Mouse (Mus musculus) midbrain, embryonic 11.5 days (tissue): ENCODE measurements around the gene Agap1. TPM values are rescaled to one million over a fixed set of nuclear protein-coding genes. Genes with fewer than 3 reads are reported as not detected.
A peak's percentile ranks its signal among the peaks of the same experiment; 100 is the strongest.

ENCODE experiments used
- ATAC-seq: fragments of 200-750 bp; cut with Nextera tagmentation; 2 replicates; pipeline ENCODE4 v1.8.0; 2017; ENCODE audit warnings: moderate TSS enrichment, moderate library complexity; ENCODE audit not compliant: low FRiP score
- DNase-seq: peaks from one replicate; pipeline ENCODE4 v3.0.0; 2015; ENCODE audit warnings: low spot score; ENCODE audit errors: missing footprints
- H3K27ac ChIP-seq: fragments of 300-500 bp; sonication (generic); 2 replicates; pipeline ENCODE4 v1.5.1; 2014; ENCODE audit warnings: low read depth, low read length
- H3K27me3 ChIP-seq: fragments of 300-500 bp; sonication (generic); 2 replicates; pipeline ENCODE4 v1.6.1; 2014; ENCODE audit warnings: mild to moderate bottlenecking, low read length, moderate library complexity, mixed read lengths; ENCODE audit not compliant: control insufficient read depth, insufficient read depth
- H3K36me3 ChIP-seq: fragments of 300-500 bp; sonication (generic); 2 replicates; pipeline ENCODE4 v1.6.1; 2014; ENCODE audit warnings: mild to moderate bottlenecking, low read length, moderate library complexity, mixed read lengths; ENCODE audit not compliant: control insufficient read depth, insufficient read depth
- H3K4me1 ChIP-seq: fragments of 300-500 bp; sonication (generic); 2 replicates; pipeline ENCODE4 v1.6.1; 2014; ENCODE audit warnings: low read length; ENCODE audit not compliant: control insufficient read depth, insufficient read depth
- H3K4me2 ChIP-seq: fragments of 300-500 bp; sonication (generic); 2 replicates; pipeline ENCODE4 v1.6.1; 2014; ENCODE audit warnings: mild to moderate bottlenecking, moderate library complexity
- H3K4me3 ChIP-seq: fragments of 300-500 bp; sonication (generic); 2 replicates; pipeline ENCODE4 v1.5.1; 2014; ENCODE audit warnings: low read depth, low read length
- H3K9ac ChIP-seq: fragments of 300-500 bp; sonication (generic); 2 replicates; pipeline ENCODE4 v1.6.1; 2014; ENCODE audit warnings: low read length
- H3K9me3 ChIP-seq: fragments of 300-500 bp; sonication (generic); 2 replicates; pipeline ENCODE4 v1.6.1; 2016; ENCODE audit warnings: low read length; ENCODE audit not compliant: control insufficient read depth
- WGBS: fragments of 180-500 bp; shearing (Covaris S2); extraction: QIAGEN DNeasy Blood & Tissue Kit; methylation state at CpG from one replicate; pipeline ENCODE4 v1.1.7; 2014; 5-methylcytosine and 5-hydroxymethylcytosine counted together
- polyA plus RNA-seq: library from polyadenylated mRNA; unstranded; fragments of >200 nt; fragmentation: Nextera tagmentation; extraction: Ambion mirVana; gene quantifications from 2 replicates; pipeline ENCODE4 v1.2.1, GENCODE M21; 2014

Gene Agap1
- polyA plus RNA-seq, 1 experiment from 2014 or later: 33.6 TPM

GRCm38 (mm10) chr1:89554969-89555856 lies 100.6 kb downstream of the Agap1 start:
- Histone ChIP-seq H3K4me1 (peaks cover 21% of the 10 kb centered on the region), H3K9ac (no peak overlapping the region)
- DNase-seq: no peak

GRCm38 (mm10) chr1:89556006-89556405 lies 101.4 kb downstream of the Agap1 start:
- H3K4me1 ChIP-seq: peaks cover 13% of the 10 kb centered on the region

More at GRCm38 (mm10) chr1:89554969-89555856, 100.6 kb downstream of the Agap1 start:
- Histone ChIP-seq H3K4me2 (no peak overlapping the region), H3K27ac (no peak overlapping the region), H3K9me3 (no peaks in the 10 kb centered on the region), H3K36me3 (no peaks in the 10 kb centered on the region), H3K4me3 (no peak overlapping the region), H3K27me3 (no peaks in the 10 kb centered on the region)
- WGBS: 88% methylated on average over 18 of the region's 18 CpGs
- no peak for ATAC-seq

GRCm38 (mm10) chr1:89557401-89557800 lies 102.8 kb downstream of the Agap1 start:
- Histone ChIP-seq H3K4me3 (no peak overlapping the region), H3K9me3 (no peaks in the 10 kb centered on the region), H3K27ac (no peak overlapping the region), H3K9ac (no peak overlapping the region), H3K27me3 (no peaks in the 10 kb centered on the region), H3K4me1 (peaks cover 9% of the 10 kb centered on the region), H3K4me2 (no peak overlapping the region), H3K36me3 (no peaks in the 10 kb centered on the region)
- no peak for ATAC-seq
- DNase-seq: no peak
- 82% methylated on average over 6 of the region's 6 CpGs for WGBS

More at GRCm38 (mm10) chr1:89556006-89556405, 101.4 kb downstream of the Agap1 start:
- Histone ChIP-seq H3K9me3 (no peaks in the 10 kb centered on the region), H3K27me3 (no peaks in the 10 kb centered on the region), H3K27ac (no peak overlapping the region), H3K4me3 (no peak overlapping the region), H3K9ac (no peak overlapping the region), H3K4me2 (no peak overlapping the region), H3K36me3 (no peaks in the 10 kb centered on the region)
- no peak for DNase-seq
- 84% methylated on average over 7 of the region's 7 CpGs for WGBS
- ATAC-seq: 0 out of 2 replicates have a peak, but pooled peaks have one; percentile 24

DNA sequence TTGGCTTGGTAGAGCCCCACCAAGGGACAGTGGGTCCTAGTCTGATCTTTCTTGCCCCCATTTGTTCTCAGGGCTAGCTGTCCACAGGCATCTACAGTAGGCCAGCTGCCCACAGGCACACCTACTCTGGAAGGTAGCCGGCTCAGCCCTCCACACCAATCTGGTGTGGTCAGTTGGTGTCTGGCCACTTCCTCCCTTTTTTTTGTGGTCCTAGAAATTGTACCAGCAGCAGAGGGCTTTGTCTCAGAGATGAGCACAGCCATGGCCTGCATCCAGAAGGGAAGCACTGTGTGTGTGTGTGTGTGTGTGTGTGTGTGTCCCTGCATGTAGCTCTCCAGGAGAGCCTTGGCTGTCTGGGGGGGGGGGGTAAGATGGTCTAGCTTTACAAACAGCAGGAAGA lies 103.5 kb downstream of the Agap1 start:
- Histone ChIP-seq H3K4me1 (peaks cover 9% of the 10 kb centered on the region), H3K4me2 (no peak overlapping the region), H3K9me3 (no peaks in the 10 kb centered on the region), H3K27me3 (no peaks in the 10 kb centered on the region), H3K4me3 (no peak overlapping the region), H3K9ac (no peak overlapping the region), H3K36me3 (no peaks in the 10 kb centered on the region), H3K27ac (no peak overlapping the region)
- no peak for DNase-seq
- WGBS: 73% methylated on average over 1 of the region's 1 CpGs
- no peak for ATAC-seq

DNA sequence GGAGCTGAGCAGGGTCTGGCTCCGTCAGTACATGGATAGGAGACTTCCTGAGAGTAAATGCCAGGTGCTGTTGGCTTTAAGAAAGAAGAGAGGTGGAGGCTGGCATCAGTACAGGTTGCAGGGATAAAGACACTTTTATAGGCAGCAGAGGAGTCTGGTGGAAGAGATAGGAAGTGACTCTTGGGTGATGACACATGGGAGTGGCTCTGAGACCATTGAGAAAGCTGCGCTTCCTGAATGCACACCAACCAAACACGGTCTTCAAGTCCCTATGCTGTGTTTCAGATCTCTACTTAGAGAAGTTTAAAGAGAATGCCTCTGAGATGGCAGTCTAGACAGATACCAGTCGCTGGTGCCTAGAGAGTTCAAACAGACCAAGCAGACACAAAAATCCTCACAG lies 108.8 kb downstream of the Agap1 start:
- no peak for ATAC-seq
- Histone ChIP-seq H3K27ac (no peak overlapping the region), H3K4me3 (no peak overlapping the region), H3K9ac (no peak overlapping the region), H3K4me2 (no peak overlapping the region), H3K9me3 (no peaks in the 10 kb centered on the region), H3K36me3 (no peaks in the 10 kb centered on the region), H3K4me1 (peaks cover 29% of the 10 kb centered on the region), H3K27me3 (no peaks in the 10 kb centered on the region)
- 94% methylated on average over 4 of the region's 4 CpGs for WGBS
- no peak for DNase-seq

- Histone ChIP-seq H3K4me1 (peaks cover 33% of the 10 kb centered on the region), H3K27me3 (no peaks in the 10 kb centered on the region), H3K9ac (peak overlapping the region; percentile 18; the same call in 1 of the 2 replicates), H3K36me3 (no peaks in the 10 kb centered on the region), H3K9me3 (no peaks in the 10 kb centered on the region), H3K4me2 (no peak overlapping the region), H3K27ac (peak overlapping the region; percentile 3; the same call in 1 of the 2 replicates), H3K4me3 (no peak overlapping the region)
- no peak for ATAC-seq
- 34% methylated on average over 9 of the region's 9 CpGs for WGBS
- DNase-seq: no peak
Measured at GRCm38 (mm10) chr1:89566578-89567488, 112.2 kb downstream of the Agap1 start.

GRCm38 (mm10) chr1:89568546-89569405 lies 114.2 kb downstream of the Agap1 start:
- ATAC-seq (no peak), DNase-seq (no peak)
- Histone ChIP-seq H3K4me3 (no peak overlapping the region), H3K27me3 (no peaks in the 10 kb centered on the region), H3K27ac (no peak overlapping the region), H3K4me1 (peaks cover 33% of the 10 kb centered on the region), H3K9ac (no peak overlapping the region), H3K36me3 (no peaks in the 10 kb centered on the region), H3K4me2 (no peak overlapping the region), H3K9me3 (no peaks in the 10 kb centered on the region)
- WGBS: 79% methylated on average over 6 of the region's 6 CpGs

DNA sequence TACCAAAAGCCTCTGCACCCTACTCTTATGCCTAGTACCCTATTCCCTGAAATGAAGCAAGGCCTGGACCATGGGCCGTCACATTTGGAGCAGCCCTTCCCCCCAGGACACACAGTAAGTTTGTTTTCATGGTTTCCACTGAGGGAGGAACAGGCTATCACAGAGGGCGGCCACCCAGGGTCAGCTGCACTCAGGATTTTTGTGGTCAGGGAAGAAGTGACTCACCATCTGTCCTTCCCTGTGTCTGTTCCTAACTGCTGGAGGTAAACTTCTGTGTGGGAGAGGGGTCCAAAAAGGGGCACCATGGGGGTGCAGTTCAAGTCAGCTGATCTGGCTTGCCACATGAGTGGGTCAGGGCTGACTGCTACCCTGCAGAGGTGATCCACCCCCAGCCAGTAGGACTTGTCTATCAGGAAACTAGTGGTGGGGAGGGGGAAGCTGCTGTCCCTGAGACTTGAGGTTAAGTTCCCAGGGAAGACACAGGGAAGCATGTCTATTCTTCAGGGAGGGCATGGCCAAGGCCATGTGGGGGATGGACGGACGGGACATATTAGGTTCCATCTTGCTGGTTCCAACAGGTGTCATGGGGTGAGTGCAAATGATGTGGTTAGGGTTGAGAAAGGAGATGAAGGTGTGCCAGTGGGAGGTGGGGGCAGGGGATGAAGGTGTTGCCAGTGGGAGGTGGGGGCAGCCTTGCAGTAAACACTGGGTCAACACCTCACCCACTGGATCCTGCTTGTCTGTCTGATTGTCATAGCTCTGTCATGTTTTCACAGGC lies 116.1 kb downstream of the Agap1 start:
- WGBS: 73% methylated on average over 4 of the region's 4 CpGs
- H3K4me3 ChIP-seq: no peak overlapping the region
- no peaks in the 10 kb centered on the region for H3K9me3 ChIP-seq
- H3K9ac ChIP-seq: no peak overlapping the region
- no peak for DNase-seq
- H3K36me3 ChIP-seq: no peaks in the 10 kb centered on the region
- no peak overlapping the region for H3K4me2 ChIP-seq
- H3K4me1 ChIP-seq: peaks cover 26% of the 10 kb centered on the region
- no peak for ATAC-seq
- H3K27me3 ChIP-seq: no peaks in the 10 kb centered on the region
- no peak overlapping the region for H3K27ac ChIP-seq
